Mouse (Mus musculus): ENCODE measurements around the gene Myl9. TPM values are rescaled to one million over a fixed set of nuclear protein-coding genes. Genes with fewer than 3 reads are reported as not detected.
A peak's percentile ranks its signal among the peaks of the same experiment; 100 is the strongest.

The Myl9 gene
- total RNA-seq, 2 experiments from 2014 or later, result 41.2 to 50.0 TPM

DNA sequence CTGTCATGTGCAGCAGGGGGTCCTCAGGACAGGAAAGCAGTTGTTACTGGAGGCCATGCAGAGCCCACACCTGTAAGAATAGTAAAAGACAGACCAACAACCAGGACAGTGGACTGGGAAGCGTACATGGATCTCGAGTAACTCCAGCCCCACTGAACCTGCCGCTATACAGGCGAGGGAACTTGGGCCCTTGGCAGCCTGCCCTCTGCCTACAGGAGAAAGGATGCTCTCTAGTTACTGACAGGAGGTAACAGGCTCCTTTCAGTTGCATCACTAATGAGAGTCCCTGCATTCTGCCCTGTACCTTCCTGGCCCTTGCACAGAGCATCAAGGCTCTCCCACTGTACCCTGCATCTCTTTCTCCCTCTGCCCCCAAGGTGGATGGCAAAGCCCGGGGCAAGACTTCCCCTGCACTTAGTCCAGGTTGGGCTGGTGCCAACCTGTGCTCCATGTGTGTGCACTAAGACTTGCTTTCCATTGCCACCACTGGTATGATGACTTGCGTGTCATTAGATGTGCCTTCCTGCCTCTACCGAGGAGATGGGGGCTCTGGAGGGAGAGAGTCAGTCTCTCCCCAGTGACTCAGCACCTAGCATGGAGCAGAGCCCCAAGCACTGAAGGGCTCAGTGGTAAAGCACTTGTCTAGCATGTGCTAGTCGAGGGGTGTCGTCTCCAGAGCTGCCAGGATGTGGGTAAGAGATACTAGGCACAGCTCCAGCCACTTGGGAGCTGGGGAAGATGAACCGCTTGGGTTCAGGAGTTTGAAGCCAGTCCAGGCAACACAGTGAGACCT is 8.8 kb upstream of the Myl9 start:
- intact Hi-C loops (cut with DNase I), result no loop called here

DNA sequence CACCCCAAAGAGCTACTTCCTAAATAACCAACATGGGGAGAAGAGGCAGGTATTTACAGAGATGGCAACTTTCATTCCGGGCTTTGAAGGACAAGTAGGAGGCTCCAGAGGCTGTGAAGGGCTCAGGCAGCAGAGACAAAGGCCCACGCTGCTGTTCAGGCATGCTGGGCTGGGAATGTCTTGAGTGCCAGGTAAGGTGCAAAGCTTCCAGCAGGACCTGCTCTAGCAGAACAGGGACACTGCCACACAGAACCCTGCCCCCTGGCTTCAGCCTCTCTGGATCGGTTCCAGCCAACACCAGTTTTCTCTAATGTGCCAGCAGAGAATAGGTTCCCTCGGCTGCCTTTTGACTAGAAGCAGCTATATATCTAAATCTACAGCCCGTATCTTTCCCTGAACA is 8.1 kb upstream of the Myl9 start:
- TF ChIP-seq CTCF (IDR thresholded peaks at IDR 0.05), result no peak
- intact Hi-C loops (cut with DNase I), result no loop called here

More for the DNA sequence above, 8.8 kb upstream of the Myl9 start:
- Histone ChIP-seq H3K27ac (peak overlapping the region; percentile 67; the same call in 1 of the 2 replicates), H3K4me3 (no peak overlapping the region)
- no peak for TF ChIP-seq CTCF (IDR thresholded peaks at IDR 0.05)
- no peak for DNase-seq

DNA sequence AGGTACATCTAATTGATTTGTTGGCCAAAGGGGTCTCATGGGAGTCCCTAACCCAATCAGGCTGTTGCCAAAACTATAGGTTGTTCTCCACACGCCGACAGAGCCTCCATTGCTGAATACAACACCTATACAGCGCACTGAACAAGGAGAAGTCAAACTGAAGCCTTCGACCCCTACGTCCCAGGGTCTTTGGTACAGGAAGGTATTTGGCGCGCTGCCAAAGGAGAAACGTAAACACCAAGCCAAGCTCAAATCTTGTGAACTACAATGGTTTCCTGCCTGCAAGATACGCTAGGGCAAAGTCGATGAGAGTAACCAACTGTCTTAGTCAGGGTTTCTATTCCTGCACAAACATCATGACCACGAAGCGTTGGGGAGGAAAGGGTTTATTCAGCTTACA is 5.9 kb upstream of the Myl9 start:
- no peak for DNase-seq
- no peak overlapping the region for H3K4me3 ChIP-seq
- intact Hi-C loops (cut with DNase I), result no loop called here
- TF ChIP-seq CTCF (IDR thresholded peaks at IDR 0.05), result no peak
- H3K27ac ChIP-seq, result no peak overlapping the region

More for the DNA sequence above, 8.1 kb upstream of the Myl9 start:
- Histone ChIP-seq H3K4me3 (no peak overlapping the region), H3K27ac (no peak overlapping the region)
- no peak for DNase-seq

DNA sequence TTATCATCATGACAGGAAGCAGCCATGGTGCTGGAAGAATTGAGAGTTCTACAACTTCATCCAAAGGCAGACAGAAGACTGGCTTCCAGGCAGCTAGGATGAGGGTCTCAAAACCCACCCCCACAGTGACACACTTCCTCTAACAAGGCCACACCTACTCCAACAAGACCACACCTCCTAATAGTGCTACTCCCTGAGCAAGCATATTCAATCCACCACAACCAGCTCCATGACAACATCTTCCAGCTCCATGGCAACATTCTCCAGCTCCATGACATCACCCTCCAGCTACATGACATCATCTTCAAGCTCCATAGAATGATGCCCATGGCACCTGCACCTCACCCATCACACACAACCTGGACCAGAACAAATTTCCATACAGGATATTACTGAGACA is 1.8 kb upstream of the Myl9 start:
- DNase-seq, result no peak
- Histone ChIP-seq H3K27ac (0 out of 2 replicates have a peak overlapping the region, but pooled peaks have one; percentile 88), H3K4me3 (no peak overlapping the region)
- TF ChIP-seq CTCF (IDR thresholded peaks at IDR 0.05), result no peak
- intact Hi-C loops (cut with DNase I), result no loop called here

DNA sequence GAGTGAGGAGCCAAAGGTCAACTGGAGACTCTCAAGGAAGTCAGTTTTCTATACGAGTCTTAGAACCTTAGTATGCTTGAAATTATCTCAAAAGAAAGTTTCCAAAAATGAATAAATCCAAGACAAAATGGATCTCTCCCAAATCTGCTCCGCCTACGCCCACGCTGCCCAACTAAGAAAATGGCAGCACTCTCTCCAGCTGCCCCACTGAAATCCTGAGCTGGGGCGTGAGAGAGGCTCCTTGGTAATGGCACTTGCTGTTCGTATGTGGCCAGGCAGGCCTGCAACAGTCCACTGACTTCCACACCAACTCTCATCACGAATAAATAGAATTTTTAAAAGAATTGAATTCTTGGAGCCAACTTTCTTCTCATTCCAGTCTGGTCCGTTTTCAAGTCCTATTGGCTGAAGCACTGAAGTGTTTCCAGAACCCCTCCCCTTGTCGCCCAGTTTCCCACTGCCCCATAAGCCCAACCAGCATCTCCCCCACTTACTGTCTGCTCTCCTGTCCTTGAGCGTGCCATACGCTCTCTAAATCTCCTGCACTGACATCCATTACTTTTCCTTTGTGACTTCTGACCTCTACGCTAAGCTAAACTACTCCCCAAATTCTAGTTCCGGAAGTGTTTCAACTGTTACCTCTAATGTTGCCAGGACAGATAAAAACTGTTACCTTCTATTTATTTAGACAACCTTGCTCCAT is 1.0 kb upstream of the Myl9 start:
- peak overlapping the region; percentile 74 for H3K4me3 ChIP-seq
- no peak for TF ChIP-seq CTCF (IDR thresholded peaks at IDR 0.05)
- intact Hi-C loops (cut with DNase I), result no loop called here
- no peak for DNase-seq
- H3K27ac ChIP-seq, result peak overlapping the region; percentile 88

DNA sequence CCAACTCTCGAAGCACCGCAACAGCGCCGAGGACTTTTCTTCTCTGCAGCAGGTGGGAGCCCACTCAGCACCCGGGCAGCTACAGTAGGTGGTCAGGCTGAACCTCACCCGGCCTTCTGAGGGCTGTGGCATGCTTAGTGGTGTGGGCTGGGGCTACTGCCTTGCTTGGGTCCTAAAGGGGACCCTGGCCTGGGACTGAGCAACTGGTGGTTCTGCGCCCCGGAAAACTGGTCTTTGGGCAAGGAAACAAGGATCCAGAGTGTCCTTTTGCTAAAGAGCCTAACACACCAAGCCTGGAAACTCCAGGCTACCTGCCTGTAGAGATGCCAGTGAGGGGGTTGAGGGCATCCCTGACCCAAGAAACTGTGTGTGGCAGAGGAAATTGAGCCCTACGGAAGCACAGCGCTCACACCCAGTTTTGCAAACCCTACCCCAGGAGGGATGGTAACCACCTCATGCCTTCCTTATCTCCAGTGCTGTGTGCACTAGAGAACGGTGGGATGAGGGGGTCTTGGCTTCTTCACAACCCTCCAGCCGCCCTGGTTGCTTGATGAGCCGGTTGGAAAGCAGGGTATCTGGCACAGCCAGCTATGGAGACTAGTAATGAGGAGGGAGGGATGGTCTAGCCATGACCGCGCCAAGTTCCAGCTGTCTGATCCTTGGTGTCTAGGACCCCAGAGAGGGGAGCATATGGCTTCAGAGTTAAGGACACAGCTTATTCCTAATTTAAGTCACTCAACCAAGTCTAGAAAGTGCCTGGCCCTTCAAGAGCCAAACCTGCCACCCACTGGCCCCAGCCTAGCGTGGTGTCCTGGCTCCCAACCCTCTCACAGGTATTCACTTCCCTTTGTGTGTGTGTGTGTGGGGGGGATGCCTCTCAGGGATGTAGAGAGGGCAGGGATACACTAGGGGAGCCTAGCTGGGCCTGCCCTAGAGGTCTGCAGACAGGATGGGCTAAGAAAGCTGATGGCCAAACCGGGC is 525 bp downstream of the Myl9 start:
- H3K4me3 ChIP-seq, result peak overlapping the region; percentile 74
- intact Hi-C loops (cut with DNase I), result loop anchor here (5.0 kb wide), 1 partner anchor 53 kb away; no protein-coding TSS in a partner anchor
- TF ChIP-seq CTCF (IDR thresholded peaks at IDR 0.05), result no peak
- no peak for DNase-seq
- peak overlapping the region; percentile 88 for H3K27ac ChIP-seq

DNA sequence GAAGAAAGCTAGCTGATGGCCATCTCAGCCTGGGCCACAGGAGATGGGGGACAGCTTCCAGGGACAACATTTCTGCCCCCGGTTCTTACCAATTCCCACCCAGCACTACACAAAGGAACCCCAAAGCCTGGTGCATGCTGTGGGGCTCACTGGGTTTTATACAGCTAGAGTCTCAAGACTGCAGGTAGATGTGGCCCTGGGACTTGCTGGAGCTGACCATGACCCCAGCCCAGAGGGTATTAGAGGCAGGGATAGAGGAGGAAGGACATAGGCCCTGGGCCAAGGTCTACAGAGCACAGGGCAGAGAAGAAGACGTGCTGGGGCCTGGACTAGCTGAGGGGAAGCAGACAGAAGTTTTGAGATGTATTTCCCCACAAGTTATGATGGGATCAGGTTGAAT is 1.7 kb downstream of the Myl9 start:
- Histone ChIP-seq H3K4me3 (peak overlapping the region; percentile 59), H3K27ac (peak overlapping the region; percentile 67)
- no peak for DNase-seq
- intact Hi-C loops (cut with DNase I), result loop anchor here (5.0 kb wide), 1 partner anchor 55 kb away; no protein-coding TSS in a partner anchor
- no peak for TF ChIP-seq CTCF (IDR thresholded peaks at IDR 0.05)

DNA sequence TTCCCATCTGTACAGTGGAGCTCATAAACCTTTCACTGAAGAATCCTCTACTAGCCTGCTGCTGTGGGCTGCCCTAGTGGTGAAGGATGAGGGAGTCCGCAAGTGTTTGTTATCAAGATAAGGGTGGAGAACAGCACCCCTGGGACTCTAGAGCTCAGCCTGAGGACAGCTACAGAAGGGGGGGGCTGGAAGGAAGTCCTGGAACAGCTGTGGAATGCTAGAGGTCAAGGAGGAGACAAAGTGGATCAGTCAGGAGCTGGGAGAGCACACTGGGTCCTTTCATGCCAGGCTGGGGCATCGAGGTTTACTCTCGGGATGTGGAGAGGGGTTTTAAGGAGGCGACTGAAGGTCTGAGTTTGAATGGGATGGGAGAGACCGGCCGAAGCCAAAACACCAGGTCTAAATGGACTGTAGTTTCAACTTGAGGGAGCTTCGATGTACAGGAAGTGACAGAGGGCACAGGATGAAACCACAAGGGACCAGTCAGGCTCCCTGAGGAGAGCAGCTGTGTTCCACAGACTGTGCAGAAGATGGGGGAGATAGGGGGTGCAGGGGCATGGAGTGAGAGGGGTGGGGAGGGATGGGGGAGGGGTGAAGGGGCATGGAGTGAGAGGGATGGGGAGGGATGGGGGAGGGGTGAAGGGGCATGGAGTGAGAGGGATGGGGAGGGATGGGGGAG is 2.2 kb downstream of the Myl9 start:
- peak overlapping the region; percentile 67 for H3K27ac ChIP-seq
- intact Hi-C loops (cut with DNase I), result loop anchor here (5.0 kb wide), 1 partner anchor 55 kb away; no protein-coding TSS in a partner anchor
- peak; percentile 25 for TF ChIP-seq CTCF (IDR thresholded peaks at IDR 0.05)
- DNase-seq, result peak; percentile 39
- peak overlapping the region; percentile 59 for H3K4me3 ChIP-seq

DNA sequence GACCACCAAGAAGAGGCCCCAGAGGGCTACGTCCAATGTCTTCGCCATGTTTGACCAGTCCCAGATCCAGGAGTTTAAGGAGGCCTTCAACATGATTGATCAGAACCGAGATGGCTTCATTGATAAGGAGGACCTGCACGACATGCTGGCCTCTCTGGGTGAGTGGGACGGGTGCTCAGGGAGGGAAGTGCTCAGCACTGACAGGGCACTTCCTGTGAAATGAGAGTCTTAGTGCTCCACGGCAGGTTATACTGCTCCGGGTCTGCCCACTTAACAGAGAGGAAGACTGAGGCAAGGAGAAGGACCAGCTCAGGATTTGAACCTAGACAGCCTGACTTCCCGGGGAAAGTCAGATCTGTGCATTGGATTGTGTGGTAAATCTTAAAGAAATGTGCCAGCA is 3.4 kb downstream of the Myl9 start:
- no peak for TF ChIP-seq CTCF (IDR thresholded peaks at IDR 0.05)
- intact Hi-C loops (cut with DNase I), result loop anchor here (5.0 kb wide), 1 partner anchor 56 kb away; no protein-coding TSS in a partner anchor
- H3K27ac ChIP-seq, result peak overlapping the region; percentile 46; the same call in 1 of the 2 replicates
- DNase-seq, result no peak
- H3K4me3 ChIP-seq, result peak overlapping the region; percentile 32

DNA sequence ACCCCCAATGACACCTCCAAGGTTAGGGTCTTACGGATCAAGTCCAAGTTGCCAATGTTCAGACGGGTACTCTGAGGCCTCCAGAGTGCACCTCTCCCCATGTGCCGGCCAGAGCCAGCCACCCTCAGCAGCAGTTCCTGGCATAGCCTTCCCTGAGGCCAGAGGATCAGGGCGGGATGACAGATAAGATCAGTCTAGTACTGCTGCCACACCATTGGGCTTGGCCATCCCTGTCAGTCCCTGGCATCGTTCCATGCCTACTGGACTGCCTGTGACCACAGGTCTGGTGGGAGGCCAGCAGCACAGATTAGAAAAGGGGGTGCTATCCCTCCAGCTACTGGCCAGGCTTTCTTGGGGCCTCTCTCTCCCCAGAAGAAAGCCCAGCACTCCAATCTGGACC is 3.8 kb downstream of the Myl9 start:
- intact Hi-C loops (cut with DNase I), result loop anchor here (5.0 kb wide), 1 partner anchor 57 kb away; no protein-coding TSS in a partner anchor
- no peak for TF ChIP-seq CTCF (IDR thresholded peaks at IDR 0.05)
- Histone ChIP-seq H3K4me3 (peak overlapping the region; percentile 32), H3K27ac (peak overlapping the region; percentile 46; the same call in 1 of the 2 replicates)
- peak; percentile 27 for DNase-seq

DNA sequence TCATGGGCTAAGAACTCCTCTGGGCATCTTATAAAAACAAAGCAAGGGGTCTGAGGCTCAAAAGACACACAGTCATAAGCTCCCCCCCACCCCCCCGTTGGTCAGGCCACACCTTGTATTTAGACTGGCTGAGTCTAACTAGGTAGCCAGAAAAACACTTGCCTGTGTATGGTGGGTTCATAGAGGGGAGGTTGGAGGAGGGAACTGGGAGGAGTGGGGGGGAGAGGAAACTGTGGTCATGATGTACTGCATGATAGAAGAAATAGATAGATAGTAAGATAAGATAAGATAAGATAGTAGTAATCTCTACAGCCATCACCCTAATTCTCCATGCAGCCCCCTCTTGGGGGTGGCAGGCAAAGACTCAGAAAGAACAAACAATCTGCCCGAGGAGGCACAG is 4.3 kb downstream of the Myl9 start:
- Histone ChIP-seq H3K4me3 (peak overlapping the region; percentile 32), H3K27ac (peak overlapping the region; percentile 46; the same call in 1 of the 2 replicates)
- TF ChIP-seq CTCF (IDR thresholded peaks at IDR 0.05), result no peak
- intact Hi-C loops (cut with DNase I), result loop anchor here (5.0 kb wide), 1 partner anchor 57 kb away; no protein-coding TSS in a partner anchor
- DNase-seq, result no peak

All from gastrocnemius, adult 2 months (tissue).